Mouse (Mus musculus) ES-E14 (cell line): Measurements from ENCODE around the gene 1700022I11Rik. TPM values are rescaled to one million over a fixed set of nuclear protein-coding genes. Genes with fewer than 3 reads are reported as not detected.
A peak's percentile ranks its signal among the peaks of the same experiment; 100 is the strongest.

ENCODE experiments used
- DNase-seq: peaks from one replicate; pipeline ENCODE4 v3.0.0-alpha.2; 2013; ENCODE audit warnings: low read depth, low spot score
- H3K27ac ChIP-seq: 2 replicates; pipeline ENCODE4 v1.5.1; 2012; ENCODE audit warnings: low read depth, mild to moderate bottlenecking, low read length, moderate library complexity, mixed read lengths; ENCODE audit not compliant: poor library complexity, insufficient read depth, severe bottlenecking
- H3K36me3 ChIP-seq: 2 replicates; pipeline ENCODE4 v1.6.1; 2012; ENCODE audit warnings: mild to moderate bottlenecking, low read length, moderate library complexity, mixed read lengths; ENCODE audit not compliant: control insufficient read depth, poor library complexity, insufficient read depth, severe bottlenecking
- H3K4me1 ChIP-seq, 2 experiments: fragments of 150-350 bp in 1 of 2; sonication (generic) in 1 of 2; 2 replicates each; pipeline ENCODE4 v1.6.1; 2012; ENCODE audit warnings: low read length in 2 of 2, mild to moderate bottlenecking in 1 of 2, mixed read lengths in 1 of 2; ENCODE audit not compliant: control insufficient read depth in 2 of 2, insufficient read depth in 2 of 2, poor library complexity in 1 of 2
- H3K4me3 ChIP-seq, 2 experiments: fragments of 150-350 bp in 1 of 2; sonication (generic) in 1 of 2; 2 replicates each; pipeline ENCODE4 v1.5.1; 2012; ENCODE audit warnings: low read length in 2 of 2, low read depth in 1 of 2, mild to moderate bottlenecking in 1 of 2, mixed read lengths in 1 of 2; ENCODE audit not compliant: insufficient read depth in 1 of 2, poor library complexity in 1 of 2, severe bottlenecking in 1 of 2
- H3K9ac ChIP-seq: 2 replicates; pipeline ENCODE4 v1.6.1; 2012; ENCODE audit warnings: low read depth, mild to moderate bottlenecking, low read length, mixed read lengths; ENCODE audit not compliant: poor library complexity, insufficient read depth, severe bottlenecking
- H3K9me3 ChIP-seq: fragments of 150-350 bp; sonication (generic); 2 replicates; pipeline ENCODE4 v1.6.1; 2012; ENCODE audit warnings: low read depth, mild to moderate bottlenecking, low read length; ENCODE audit not compliant: control insufficient read depth, insufficient read depth
- CHD2 ChIP-seq: IDR thresholded peaks from 2 replicates; pipeline ENCODE4 v1.6.1; 2014; ENCODE audit warnings: mild to moderate bottlenecking, low read depth, low read length, inconsistent platforms
- HCFC1 ChIP-seq: IDR thresholded peaks from 2 replicates; pipeline ENCODE4 v1.6.1; 2012; ENCODE audit warnings: low read length, inconsistent platforms, borderline replicate concordance; ENCODE audit not compliant: insufficient read depth
- MAFK ChIP-seq: IDR thresholded peaks from 2 replicates; pipeline ENCODE4 v1.6.1; 2014; ENCODE audit warnings: mild to moderate bottlenecking, low read depth, low read length, inconsistent platforms; ENCODE audit not compliant: insufficient read depth
- ZC3H11A ChIP-seq: IDR thresholded peaks from 2 replicates; pipeline ENCODE4 v1.6.1; 2012; ENCODE audit warnings: low read depth, mild to moderate bottlenecking, inconsistent platforms, low read length, borderline replicate concordance
- ZNF384 ChIP-seq: IDR thresholded peaks from 2 replicates; pipeline ENCODE4 v1.6.1; 2012; ENCODE audit warnings: low read depth, low read length, inconsistent platforms
- in situ Hi-C, 2 experiments: fragments of 600-800 bp; cut with MboI; formaldehyde crosslinking; loops; one replicate each; pipeline ENCODE4 v1.15.1; 2025; ENCODE audit warnings: low sequenced_read_pairs in 2 of 2, inconsistent platforms in 1 of 2; ENCODE audit not compliant: unreplicated experiment in 2 of 2
- total RNA-seq: library from RNA; depleted of rRNA; stranded (reverse); fragments of 300-350 nt; gene quantifications from 2 replicates; pipeline ENCODE4 v1.2.3, GENCODE M21; 2012

1700022I11Rik gene
- total RNA-seq, 1 experiment: 0.58 TPM

DNA sequence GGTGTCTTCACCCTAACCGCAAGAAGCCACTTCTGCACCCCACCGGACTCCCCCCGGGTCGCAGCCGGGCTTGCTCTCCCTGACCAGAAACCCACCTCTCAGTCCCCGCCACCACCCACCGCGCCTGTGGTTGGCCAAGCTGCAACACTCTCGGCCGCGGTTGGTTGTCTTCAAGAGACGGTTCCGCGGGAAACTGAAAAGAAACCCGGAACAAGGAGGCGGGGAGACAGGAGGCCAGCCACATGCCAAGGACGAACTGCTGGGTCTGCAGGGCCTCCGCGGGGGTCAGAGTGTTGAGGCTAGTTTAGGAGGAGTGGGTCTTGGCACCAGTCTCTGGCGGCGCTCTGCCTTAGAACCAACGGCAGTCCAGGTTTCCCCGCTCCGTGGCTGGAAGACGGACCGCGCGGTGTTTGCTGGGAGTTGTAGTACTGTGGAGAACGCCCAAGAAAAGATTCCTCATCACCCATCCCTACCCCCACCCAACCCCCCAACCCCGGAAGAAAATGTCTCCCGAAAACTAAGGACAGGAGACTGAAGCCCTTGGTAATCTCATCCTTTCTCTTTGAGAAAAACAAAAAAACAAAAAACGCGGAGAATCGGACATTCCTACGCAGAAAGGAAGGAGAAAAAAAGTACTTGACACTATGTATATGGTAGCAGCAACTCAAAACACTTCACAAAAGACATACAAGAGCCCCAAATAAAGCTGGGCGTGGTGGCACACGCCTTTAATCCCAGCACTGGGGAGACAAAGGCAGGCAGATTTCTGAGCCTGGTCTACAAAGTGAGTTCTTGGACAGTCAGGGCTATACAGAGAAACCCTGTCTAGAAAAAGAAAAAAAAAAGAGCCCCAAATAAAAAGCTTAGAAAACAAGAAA is 41.0 kb downstream of the 1700022I11Rik start, which contains the start of gene Fancg:
Gene Fancg, minus strand, starts transcription at position 346 of the 878 bp plus-strand sequence.
- peaks cover 0 to 10% of the 10 kb centered on the region in 2 experiments; a peak in 2 of 4 replicates for H3K4me1 ChIP-seq
- H3K36me3 ChIP-seq: 0 out of 2 replicates have a peak, but pooled peaks cover 2% of the 10 kb centered on the region
- H3K4me3 ChIP-seq: peak within 1 kb of the TSS; percentile 89 to 95
- H3K27ac ChIP-seq: peak within 1 kb of the TSS; percentile 72
- H3K9me3 ChIP-seq: no peaks in the 10 kb centered on the region
- TF ChIP-seq HCFC1 (peak; percentile 84), ZNF384 (peak; percentile 47; the same call in 1 of the 2 replicates), MAFK (no peak), CHD2 (no peak), ZC3H11A (no peak)
- H3K9ac ChIP-seq: peak within 1 kb of the TSS; percentile 91
- in situ Hi-C loops: no loop called here
- peak; percentile 71 for DNase-seq

DNA sequence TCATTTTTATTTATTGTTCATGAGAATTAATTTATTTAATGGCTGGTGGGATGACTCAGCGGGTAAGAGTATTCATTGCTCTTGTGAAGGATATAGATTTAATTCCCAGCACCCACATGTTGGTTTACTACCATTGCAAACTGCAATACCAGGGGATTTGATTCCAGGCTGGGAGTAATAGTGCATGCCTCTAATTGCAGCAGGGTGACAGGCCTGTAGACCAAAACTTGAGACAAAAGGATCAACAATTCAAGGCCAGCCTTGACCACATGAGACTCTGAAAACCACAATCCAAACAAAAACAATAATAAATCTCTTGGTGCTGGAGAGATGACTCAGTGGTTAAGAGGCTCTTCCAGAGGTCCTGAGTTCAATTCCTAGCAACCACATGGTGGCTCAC is 42.7 kb downstream of the 1700022I11Rik start:
- H3K9me3 ChIP-seq: no peaks in the 10 kb centered on the region
- H3K9ac ChIP-seq: no peak overlapping the region
- peaks cover 0 to 10% of the 10 kb centered on the region in 2 experiments; a peak in 2 of 4 replicates for H3K4me1 ChIP-seq
- TF ChIP-seq ZC3H11A: no peak
- no peak for TF ChIP-seq CHD2
- TF ChIP-seq ZNF384: no peak
- no peak for TF ChIP-seq HCFC1
- no peak for TF ChIP-seq MAFK
- no peak for DNase-seq
- in situ Hi-C loops: no loop called here
- no peak overlapping the region for H3K27ac ChIP-seq
- H3K36me3 ChIP-seq: 0 out of 2 replicates have a peak, but pooled peaks cover 2% of the 10 kb centered on the region
- H3K4me3 ChIP-seq: no peak overlapping the region

- peaks cover 32% of the 10 kb centered on the region for H3K36me3 ChIP-seq
- no peaks in the 10 kb centered on the region for H3K9me3 ChIP-seq
- in situ Hi-C loops: no loop called here
- TF ChIP-seq CHD2: no peak
- no peak for TF ChIP-seq MAFK
- TF ChIP-seq HCFC1: no peak
- TF ChIP-seq ZNF384: no peak
- TF ChIP-seq ZC3H11A: no peak
- H3K4me3 ChIP-seq: no peak overlapping the region
- no peak overlapping the region for H3K9ac ChIP-seq
- peaks cover 0 to 11% of the 10 kb centered on the region in 2 experiments; a peak in 3 of 4 replicates for H3K4me1 ChIP-seq
- no peak overlapping the region for H3K27ac ChIP-seq
- no peak for DNase-seq
Observed at GRCm38 (mm10) chr4:43018156-43018555, 48.8 kb downstream of the 1700022I11Rik start.

DNA sequence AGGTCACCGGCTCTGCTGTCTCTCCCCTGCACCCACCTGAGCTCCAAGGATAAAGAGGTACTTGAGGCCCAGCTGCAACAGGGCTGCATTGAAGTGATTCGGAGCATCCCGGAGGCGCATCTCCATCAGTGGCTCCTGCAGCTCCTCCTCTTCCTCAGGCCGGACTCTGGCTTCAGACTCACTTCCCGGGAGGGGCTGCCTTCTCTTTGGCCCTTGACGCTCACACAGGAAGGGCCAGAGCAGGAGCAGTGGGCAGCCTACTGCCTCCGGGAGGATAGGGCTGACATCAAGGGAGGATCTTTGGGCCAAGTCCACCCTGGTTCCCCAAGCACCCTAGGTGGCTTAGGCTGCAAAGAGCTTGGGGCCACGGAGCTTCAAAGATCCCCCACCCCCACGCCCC is 49.8 kb downstream of the 1700022I11Rik start:
- DNase-seq: no peak
- TF ChIP-seq ZC3H11A: no peak
- no peak for TF ChIP-seq CHD2
- no peak for TF ChIP-seq HCFC1
- TF ChIP-seq MAFK: no peak
- no peak for TF ChIP-seq ZNF384
- peaks cover 0 to 14% of the 10 kb centered on the region in 2 experiments; a peak in 3 of 4 replicates for H3K4me1 ChIP-seq

More for the DNA sequence above, 49.8 kb downstream of the 1700022I11Rik start:
- Histone ChIP-seq H3K9ac (peak overlapping the region; percentile 21; the same call in 1 of the 2 replicates), H3K9me3 (no peaks in the 10 kb centered on the region), H3K4me3 (no peak overlapping the region), H3K36me3 (peaks cover 38% of the 10 kb centered on the region), H3K27ac (no peak overlapping the region)
- in situ Hi-C loops: no loop called here
